Mouse (Mus musculus): ENCODE results near the gene Tor3a.

Gene Tor3a

DNA sequence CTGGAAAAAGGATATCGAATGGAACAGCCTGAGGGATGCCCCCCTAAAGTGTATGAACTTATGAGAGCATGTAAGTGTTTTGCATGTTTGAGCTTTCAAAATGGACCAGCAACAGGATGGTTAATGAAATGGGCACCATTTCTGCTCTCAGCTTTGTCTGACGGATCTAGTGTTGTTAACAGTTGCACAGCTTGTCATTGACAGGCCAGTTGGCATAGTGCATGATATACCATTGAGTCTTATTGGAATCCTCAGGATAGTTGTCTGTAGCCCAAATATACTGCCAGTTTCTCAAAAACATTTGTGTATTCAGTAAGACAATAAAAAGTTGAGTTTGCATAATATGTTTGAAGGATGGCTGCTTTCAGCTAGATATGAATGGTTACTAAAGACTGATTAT lies 39.0 kb downstream of the Tor3a start:
- no peak for DNase-seq (ENCODE audit: low read depth)

DNA sequence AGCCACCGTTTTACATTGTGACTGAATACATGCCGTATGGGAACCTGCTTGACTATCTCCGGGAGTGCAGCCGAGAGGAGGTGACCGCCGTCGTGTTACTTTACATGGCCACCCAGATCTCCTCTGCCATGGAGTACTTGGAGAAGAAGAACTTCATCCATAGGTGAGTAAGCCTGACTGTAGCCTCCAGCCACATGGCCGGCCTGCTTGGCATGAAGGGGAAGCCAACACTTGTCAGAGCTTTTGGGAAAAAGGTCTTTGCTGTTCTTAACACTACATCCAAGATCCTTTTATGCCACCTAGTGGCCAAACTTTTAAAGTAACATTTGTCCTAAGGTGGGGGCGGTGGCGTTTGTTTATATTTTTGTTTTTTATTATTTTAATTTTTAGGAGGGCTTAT lies 41.1 kb downstream of the Tor3a start:
- peak; percentile 87 for DNase-seq (ENCODE audit: low read depth)

DNA sequence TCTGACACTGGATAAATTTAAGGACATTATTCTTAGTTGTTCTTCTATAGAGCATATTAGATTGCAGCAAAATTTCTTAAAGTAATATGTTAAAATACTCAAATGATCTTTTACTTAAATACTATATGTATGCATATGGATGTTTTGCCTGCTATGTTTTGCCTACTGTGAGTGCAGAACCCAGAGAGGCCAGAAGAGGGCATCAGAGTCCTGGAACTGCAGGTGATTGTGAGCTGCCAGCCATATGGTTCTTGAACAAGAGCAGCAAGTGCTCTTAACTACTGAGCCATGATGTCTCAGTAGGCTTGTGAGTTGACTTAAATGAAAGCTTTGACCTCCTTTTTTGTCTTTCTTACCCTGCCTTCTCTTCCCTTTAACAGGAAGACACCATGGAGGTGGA lies 43.2 kb downstream of the Tor3a start:
- peak; percentile 49 for DNase-seq (ENCODE audit: low read depth)

DNA sequence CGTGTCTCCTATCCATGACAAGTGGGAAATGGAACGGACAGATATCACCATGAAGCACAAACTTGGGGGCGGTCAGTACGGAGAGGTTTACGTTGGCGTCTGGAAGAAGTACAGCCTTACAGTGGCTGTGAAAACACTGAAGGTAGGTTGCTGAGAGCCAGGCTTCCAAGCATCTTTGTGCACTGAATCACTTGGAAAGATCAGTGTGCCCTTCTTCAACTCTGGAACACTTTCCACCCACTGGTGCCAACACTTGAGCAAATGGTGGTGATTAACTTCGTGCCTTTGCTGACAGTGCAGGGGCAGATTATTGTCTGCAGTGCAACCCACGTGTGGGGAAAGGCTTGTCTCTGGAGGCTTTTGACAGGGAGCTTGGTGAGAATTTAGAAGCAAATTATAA lies 44.2 kb downstream of the Tor3a start:
- peak; percentile 72 for DNase-seq (ENCODE audit: low read depth)

DNA sequence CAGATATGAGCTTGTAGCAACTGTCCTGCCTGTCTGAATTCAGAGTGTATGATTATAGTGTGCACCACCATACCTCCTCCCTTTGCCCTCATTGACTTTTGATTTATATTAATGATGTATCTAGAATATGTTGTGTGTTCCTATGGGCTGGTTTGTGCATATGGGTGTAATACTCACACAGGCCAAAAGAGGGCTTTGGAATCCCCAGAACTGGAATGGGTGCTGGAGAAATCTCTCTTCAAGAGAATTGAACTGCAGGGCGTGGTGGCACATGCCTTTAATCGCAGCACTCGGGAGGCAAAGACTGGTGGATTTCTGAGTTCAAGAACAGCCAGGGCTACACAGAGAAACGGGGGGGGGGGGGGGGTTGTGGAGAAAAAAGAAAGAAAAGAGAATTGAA lies 47.4 kb downstream of the Tor3a start:
- DNase-seq (ENCODE audit: low read depth): peak; percentile 48

DNA sequence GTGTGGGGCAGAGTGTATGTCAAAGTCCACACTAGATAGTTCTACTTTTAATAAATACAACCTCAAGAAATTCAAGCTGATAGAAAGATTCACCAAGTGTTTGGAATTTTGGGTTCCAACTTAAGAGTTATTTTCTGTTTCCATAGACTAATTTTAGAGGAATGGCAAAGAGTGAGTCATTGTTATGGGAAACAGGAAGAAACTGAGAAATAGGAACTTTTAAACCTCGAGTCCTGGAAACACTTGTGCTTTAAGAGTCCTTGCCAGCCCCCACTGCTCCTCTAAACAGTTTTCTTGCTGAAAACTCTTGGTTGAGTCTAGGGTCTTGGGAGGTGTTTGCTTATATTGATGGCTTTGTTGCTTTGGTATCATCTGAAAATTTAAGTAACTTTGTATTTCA lies 49.9 kb downstream of the Tor3a start:
- DNase-seq (ENCODE audit: low read depth): peak; percentile 67

DNA sequence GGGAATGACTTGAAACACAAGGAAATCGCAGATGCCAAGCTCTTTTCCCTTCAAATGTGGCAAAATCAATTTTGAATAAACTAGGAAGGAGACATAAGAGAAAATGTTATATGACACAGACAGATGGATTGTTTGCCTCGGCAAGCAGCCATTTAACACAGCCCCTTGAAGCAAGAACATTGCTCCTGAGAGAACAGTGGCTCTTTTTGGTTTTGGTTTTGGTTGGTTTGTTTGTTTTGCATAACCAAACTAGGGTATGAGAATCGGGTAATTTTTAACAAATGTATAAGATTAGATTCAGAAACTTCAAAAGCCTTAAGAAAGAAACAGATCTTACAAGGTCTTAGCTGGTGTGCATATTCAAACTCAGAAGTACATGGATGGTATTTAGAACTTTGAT lies 53.2 kb downstream of the Tor3a start:
- no peak for DNase-seq (ENCODE audit: low read depth)

DNA sequence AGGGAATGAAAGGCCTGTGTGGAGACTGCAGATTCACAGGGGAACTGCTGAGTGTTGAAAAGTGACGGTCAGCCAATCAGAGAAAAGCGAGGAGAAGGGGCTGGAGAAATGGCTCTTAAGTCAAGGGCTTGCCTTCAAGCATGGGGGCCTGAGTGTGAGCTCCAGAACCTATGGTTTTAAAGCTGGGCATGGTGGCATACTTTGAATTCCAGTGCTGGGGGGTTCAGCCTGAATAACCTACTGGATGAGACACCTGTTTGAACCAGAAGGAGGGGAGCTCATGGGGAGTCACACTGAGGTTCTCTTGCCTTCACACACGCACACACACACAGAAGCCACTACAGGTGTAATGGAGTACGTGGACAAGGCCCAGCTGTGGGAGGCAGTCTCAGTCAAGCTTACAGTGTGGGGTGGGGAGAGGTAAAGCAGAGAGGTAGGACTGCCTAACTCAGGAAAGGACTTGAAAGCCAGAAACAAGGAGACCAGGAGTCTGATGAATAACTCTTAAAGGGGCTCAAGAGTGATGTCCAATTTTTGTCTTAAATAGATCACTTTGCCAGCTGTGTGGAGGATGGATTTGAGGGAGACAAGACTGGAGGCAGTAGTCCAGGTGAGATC lies 53.8 kb downstream of the Tor3a start:
- DNase-seq (ENCODE audit: low read depth): no peak

DNA sequence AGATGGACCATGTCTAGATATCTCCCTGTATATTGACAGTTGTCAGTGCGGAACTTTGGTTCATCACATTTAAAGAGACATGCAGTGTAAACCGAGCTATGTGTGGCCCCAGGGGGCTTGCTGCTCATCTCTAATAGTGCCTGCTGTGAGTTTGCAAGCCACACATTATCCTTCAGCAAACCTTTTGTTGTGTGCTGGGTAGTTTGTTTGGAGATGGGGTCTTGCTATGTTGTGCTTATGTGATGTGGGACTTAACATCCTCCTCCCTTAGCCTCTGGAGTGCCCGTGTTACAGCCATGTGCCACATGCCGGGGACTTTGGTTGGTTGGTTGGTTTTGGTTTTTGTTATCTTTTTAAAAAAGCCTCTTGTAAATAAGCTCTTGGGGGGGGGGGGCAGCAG lies 56.3 kb downstream of the Tor3a start:
- no peak for DNase-seq (ENCODE audit: low read depth)

DNA sequence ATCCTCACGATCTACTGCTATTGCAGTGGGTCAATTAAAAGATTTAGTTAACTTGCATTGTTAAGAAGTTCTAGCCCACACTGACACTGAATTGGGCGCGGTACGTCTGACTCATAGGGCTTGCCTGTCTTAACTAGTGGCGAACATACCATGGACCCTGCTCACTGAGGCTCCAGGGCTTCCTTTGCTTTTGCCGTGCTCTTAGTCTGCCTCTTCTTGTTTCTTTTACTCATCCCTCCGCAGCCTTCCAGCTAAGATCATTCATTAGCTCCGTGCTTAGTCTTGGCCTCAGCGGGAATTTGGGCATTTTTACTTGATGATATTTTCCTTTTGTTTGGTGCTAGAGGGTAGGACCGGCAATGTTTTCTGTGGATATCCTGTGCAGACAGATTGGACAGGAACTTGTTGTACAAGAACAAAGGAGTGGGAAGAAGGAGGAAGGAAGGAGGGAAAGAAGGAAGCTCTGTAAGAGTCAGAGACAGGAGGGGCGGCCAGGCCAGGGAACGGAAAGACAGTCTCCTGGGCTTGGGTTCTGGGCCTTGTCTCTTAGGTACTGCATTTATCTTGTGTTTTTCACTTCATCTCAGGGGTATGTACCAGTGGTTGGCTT lies 57.1 kb downstream of the Tor3a start:
- peak; percentile 79 for DNase-seq (ENCODE audit: low read depth)

DNA sequence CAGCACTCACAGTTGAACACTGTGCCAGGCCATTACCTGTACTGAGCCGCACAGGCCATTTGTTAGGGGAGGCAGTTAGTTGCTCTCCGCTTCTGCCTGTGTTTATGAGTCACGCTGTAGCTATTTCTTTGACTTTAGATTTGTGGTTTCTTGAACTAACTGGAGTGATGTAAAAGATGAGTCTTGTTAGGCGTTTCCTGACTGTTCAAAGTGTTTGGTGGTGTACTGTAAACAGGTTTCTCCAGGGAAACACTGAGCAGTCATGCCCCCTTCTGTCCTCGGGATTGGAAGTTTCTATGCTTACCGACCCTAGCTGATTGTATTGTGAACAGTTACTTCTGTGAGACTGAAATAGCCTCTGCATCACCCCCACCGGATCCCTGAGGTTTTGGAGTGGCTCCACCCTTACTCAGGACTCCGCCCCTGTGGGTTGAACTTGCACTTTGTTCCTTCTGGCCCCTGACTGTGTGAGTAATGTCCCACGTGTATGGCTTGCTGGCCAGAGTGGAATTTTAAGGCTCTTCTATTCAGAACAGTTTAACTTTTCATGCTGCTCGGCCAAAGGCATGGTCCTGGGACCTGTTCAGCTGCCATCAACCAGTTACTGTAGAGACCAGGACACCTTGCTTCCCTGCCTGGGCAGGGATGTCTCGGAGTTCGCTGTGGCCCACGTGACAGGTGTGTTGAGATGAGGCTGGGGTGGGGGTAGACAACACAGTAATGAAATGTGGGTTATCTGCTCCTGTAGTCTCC lies 58.6 kb downstream of the Tor3a start:
- peak; percentile 93 for DNase-seq (ENCODE audit: low read depth)

DNA sequence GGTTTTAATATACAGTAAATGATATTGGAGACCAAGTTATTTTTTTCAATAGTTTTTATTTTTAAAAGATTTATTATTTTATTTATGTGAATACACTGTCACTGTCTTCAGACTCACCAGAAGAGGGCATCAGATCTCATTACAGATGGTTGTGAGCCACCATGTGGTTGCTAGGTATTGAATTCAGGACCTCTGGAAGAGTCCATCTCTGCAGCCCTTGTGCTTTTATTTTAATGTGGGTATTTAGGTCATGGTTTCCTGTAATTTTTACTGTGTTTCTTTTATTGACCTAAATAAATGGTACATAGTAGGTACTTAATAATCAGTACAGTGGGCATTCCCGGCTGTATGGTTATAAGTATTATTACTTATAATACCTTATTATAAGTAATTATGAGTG lies 59.4 kb downstream of the Tor3a start:
- no peak for DNase-seq (ENCODE audit: low read depth)

DNA sequence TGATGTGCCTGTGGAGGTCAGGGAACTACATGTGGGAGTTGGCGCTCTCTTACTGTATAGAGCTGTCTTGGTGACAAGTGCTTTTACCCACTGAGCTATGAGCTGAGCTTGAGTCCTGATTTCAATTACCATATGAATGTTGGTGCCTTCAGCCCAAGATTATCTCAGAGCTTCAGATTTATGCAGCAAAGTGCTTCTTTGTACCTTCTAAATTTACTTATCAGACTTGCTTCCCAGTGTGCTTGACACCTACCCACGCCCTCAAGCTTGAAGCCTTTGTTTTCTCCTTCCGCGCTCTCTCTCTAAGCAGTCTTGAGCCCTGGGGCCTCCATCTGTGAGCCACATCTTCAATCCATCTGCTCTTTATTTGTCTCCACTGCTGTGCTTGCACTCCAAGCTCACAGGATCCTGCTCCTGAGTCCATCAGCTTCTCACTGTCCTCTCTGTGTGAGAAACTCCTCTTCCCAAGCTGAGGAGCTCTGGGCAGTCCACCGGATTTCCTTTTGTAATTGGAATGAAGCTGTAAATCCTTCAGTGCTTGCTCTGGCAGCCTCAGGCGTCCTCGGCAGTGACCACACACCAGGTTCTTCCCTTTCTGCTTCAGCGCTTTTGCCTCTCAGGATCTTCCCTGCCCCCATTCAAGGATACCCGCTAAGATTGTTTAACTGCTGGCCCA lies 60.2 kb downstream of the Tor3a start:
- no peak for DNase-seq (ENCODE audit: low read depth)

DNA sequence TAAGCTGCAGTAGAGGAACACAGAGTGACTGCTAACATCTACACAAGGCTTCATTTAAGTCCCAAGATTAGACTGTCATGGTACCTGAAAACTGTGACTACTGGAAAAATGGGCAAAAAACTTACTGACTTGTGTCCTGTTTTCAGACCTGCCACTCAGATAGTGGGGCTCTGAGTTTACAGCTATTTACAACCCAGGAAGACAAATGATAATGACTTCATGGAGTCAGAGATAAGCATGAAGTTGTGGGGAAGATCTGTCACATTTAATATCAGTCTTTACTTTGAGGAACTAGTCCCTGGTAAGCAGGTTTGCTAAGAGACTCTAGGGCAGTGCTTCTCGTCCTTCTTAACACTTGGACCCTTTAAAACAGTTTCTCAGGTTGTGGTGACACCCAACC lies 63.9 kb downstream of the Tor3a start:
- DNase-seq (ENCODE audit: low read depth): no peak

DNA sequence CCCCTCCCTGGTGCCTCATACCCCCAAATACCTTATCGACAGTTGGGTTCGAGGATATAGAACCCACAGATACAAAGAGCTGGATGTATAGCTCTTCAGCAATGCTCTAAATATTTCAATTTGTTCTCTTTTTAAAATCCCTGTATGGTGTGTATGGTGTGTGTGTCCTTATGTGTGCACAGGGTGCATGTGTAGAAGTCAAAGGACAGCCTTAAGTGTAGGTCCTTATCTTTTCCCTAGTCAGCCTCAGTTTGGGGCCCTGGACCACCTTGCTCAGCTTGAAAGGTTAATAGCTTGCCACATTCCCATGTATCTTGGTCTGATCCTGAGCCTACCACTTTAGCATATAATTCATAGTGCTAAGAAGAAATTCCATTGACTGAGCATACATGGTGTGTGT lies 65.7 kb downstream of the Tor3a start:
- DNase-seq (ENCODE audit: low read depth): no peak

DNA sequence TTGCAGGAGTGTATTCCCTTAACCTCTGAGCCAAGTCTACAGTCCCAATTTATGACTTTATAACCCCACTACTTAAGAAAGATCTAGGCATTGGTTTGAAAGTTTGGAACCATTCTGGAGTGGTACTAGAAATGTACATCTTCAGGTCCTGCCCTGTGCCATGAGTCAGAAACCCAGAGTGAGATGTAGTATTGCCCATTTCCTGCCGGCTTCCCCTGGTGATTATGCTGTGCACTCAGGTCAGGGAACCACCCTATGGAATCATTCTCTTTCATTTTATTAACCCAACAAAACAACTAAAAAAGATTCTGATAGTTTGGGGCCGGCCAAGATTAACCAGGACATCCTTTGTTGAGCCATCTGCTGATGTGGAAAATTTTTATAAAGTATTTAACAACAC lies 68.2 kb downstream of the Tor3a start:
- no peak for DNase-seq (ENCODE audit: low read depth)

DNA sequence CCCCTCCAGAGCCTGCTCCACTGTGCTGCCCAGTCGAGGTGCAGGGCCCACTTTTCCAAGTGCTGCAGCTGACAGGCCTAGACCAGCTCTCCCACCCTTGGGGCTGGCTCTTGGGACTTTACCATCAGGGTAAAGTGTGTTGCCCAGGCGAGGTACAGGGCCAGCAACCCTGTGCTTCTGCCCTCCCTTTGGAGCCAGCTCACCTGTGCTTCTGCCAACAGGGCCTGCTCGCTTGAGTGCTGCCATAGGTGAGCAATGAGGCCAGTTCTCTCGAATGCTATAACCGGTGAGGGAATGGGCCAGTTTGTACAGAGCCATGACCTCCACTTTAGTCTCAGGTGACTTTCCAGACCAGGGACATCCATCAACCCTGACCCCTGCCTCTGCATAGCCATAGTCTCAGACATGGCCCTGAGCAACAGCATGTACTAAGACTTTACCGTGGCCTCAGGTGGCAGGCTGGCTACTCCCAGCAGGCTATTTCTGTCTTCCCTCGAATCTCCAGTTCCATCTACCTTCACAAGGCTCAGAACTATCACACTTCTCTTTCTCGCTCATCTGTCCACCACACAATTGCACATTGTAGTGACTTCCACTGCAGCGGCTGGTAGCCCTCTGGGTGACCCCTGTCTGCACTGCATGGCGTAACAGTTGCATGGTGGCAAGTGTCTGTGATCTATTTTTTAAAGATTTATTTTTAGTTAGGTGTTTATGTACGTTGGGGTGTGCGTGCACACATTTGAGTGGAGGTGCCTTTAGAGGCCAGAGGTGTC lies 68.9 kb downstream of the Tor3a start:
- no peak for DNase-seq (ENCODE audit: low read depth)
